Mouse (Mus musculus) granulocyte monocyte progenitor cell, adult 5-6 weeks (primary cell): ENCODE measurements around the gene Ugt2a2. TPM values are rescaled to one million over a fixed set of nuclear protein-coding genes. Genes with fewer than 3 reads are reported as not detected.
"Not testable (repeated sequence)": the region's sequence is repeated elsewhere in the genome, so short reads cannot be mapped to it uniquely, and the experiment has no call there.

Experiments
- ATAC-seq: replicated peaks from 2 replicates; pipeline ENCODE4 v1.8.0; 2016; ENCODE audit warnings: mild to moderate bottlenecking, moderate TSS enrichment, inconsistent platforms; ENCODE audit not compliant: poor library complexity, severe bottlenecking
- total RNA-seq, 2 experiments: library from RNA; stranded (forward) in 1 of 2; stranded (reverse) in 1 of 2; fragments of 200-712, 200-1000 nt in 1 of 2; fragments of >200 nt in 1 of 2; fragmentation: Nextera tagmentation in 1 of 2; gene quantifications; 2 replicates each; pipeline ENCODE4 v1.2.3; 2014 to 2017

Ugt2a2 gene
- not detected in 2 replicates for total RNA-seq (2014; fragmentation: Nextera tagmentation)
- not detected in 2 replicates for total RNA-seq (2017)

DNA sequence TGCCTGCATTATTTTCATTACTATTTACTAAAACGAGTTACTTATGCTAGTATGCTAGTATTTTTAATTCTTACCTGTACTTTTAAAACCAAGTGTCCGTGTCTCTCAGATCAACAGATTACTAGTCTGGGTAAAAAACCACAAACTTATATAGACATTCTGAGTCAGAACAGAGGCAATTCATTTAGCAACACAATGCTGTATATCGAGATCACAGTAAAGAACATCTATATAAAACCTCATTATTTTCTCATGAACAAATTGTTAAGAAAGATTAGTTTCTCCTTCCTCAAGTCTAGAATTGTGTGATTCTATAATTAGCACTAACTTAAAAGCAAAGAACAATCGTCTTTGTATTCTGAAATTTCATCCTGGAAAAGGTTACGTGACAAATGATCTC is at the start of gene Ugt2a2:
TSS of gene Ugt2a2 (minus strand) at position 101 of the 400 bp plus-strand sequence.
- no peak for ATAC-seq

DNA sequence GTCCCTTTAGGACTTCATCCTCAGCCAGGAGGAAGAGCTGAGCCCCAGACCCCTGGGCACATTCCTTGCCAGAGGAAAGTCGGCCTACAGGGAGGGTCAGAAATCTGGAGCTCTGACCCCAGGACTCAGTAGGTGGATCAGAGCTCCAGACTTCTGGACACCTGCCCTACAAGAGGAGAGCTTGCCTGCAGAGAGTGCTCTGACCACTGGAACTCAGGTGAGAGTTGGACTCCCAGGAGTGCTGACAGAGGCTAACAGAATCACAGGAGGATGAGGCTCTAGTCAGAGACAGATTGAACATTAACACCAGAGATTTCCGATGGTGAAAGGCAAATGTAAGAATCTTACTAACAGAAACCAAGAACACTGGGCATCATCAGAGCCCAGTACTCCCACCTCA is 41.5 kb upstream of the Ugt2a2 start:
- ATAC-seq, result not testable (repeated sequence)

DNA sequence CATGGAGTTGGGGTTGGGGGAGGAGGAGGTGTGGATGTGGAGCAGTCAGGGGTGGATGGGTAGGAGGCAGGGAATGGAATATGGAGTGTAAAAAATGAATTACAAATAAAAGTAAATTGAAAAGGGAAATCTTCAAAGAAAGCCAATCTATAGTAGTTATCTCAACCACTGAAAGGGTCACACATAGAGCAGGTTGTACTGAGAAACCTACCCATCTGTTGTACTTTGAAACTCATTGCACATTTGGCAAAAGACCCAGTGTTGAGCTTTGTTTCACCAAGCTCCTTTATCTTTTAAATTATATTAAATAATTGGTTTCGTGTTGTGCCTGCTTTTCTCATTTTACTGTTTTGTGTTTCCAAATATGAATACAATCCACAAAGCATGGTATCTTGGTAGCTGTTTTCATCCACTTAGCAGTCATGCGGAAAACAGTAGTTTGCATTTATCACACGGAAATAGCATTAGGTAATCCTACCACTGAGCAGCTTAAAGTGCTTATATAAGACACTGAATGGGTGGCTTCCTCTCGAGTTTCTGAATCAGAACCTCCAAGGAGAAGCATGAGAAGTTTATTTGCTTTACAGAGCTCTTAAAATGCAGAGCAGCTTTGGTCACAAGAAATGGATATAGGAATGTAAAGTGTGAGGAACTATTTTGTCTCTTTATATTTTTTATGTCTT is 23.9 kb upstream of the Ugt2a2 start:
- no peak for ATAC-seq

DNA sequence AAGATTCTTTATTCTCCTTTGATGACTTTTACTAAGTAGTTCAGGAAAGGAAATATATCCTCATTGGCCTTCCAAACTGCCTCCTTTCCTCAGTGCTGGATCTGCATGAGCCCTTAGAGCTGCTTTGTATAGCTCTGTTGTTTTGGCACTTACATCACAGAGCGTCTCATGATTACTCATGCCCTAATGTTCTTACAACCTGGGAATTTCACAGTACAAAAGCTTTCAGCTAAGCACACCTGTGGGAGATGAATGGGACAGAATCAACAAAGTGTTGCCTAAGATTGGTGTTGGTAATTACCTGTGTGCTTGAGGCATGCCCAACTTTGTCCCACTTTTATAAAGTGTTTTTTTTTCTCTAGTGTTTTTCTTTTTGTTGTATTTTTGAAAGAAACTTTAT is 20.6 kb upstream of the Ugt2a2 start:
- no peak for ATAC-seq

DNA sequence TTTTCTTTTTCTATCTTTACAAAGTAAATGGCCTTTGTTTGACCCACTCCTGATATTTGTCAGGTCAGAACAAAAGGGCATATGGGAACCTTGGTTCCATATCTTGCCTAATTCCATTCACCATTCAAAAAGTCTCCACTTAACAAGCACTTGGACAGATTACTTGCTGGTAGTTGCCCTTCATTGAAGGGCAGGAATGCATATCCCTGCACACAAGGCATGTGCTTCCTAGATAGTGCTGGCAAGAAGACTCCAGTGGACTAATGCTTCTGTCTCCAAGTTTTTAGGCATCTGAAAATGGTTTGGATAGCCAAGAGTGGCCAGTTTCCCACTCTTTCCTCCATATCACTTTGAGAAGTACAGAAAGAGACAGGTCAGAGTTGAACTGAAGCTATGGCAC is 17.3 kb upstream of the Ugt2a2 start:
- no peak for ATAC-seq

DNA sequence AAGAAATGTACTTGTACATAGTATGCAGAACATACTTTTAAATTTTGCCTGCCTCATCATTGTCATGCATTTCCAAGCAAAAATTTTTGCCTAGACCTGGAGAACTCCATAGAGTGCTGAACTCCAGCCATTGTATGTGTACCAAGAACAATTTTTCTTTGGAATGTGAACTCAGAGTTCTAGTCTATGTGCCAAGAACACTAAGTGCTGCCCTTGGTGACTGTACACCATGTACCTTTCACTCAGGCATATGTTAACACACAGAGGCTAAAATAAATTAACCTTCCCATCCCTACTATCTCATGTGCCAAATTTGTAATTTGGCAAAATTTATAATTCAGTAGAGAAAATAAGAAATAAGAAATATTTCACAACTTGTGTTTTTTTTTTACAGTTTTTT is 16.9 kb upstream of the Ugt2a2 start:
- no peak for ATAC-seq

DNA sequence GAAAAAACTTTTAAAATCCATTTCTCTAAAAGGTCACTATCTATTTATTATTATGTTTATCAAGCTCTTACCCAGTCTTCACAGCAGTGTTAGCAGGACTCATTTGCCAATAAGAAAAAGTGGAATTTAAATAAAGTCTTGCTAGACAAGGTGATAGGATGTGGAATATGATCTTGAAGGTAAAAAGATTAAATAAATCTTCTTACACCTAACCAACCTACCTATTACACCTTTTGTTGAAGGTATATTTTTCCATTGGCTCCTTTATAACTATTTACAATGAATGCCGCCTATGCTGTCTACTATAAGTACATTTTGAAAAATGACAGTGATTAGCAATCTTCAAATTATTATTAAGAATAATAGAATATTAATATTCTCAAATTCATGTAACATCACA is 8.7 kb upstream of the Ugt2a2 start, which contains the start of gene Ugt2a1:
TSS of gene Ugt2a1 (minus strand) at position 101 of the 400 bp plus-strand sequence.
- ATAC-seq, result no peak

DNA sequence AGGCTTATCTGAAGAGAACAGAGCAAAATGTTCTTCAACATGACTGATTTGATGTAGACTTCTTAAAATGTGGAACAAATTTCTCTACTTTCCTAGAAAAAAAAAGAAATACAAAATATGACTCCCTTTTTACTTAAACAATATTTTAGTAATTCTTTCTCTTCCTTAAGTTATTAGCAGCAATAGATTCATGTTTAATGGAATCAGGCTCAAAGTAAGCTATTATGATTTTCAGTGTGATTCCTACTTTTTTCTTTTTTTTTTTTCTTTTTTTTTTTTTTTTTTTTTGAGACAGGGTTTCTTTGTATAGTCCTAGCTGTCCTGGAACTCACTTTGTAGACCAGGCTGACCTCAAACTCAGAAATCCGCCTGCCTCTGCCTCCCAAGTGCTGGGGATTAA is 4.6 kb upstream of the Ugt2a2 start, which contains the start of gene Gm43638:
TSS of gene Gm43638 (minus strand) at position 101 of the 400 bp plus-strand sequence.
- ATAC-seq, result not testable (repeated sequence)

DNA sequence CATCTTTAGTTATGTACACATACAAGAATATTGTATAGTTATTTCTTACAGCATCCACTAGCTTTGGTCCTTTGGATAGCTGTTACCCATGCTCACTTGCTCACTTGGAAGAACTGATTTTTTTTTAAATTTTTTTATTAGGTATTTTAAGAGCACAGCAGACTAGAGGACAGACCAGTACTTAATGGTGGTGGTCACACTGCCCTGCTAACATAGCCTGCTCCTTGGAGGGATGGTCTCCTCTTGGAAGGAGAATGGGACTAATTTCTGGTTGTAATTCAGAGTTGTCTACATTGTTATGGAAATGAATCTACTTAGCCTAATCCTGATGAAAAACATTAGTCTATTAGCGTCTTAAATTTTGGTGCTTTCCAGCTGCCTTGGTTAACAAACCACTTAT is 23.2 kb downstream of the Ugt2a2 start:
- ATAC-seq, result no peak

DNA sequence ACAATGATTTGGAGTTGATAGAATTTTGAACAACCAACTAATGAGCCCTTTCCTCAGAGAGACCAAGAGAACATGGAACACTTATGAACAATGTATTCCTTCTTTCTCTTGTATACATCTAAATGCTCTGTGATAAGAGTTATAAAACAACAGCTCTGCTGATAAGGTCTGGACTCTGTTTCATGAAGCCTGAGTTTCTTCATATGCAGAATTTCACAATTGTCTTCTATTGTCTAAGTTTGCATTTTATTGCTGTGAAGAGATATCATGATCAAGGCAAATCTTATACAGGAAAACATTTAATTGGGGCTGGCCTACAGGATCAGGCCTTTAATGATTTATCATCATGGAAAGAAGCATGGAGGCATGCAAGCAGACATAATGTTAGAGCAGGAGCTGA is 24.4 kb downstream of the Ugt2a2 start:
- ATAC-seq, result no peak

DNA sequence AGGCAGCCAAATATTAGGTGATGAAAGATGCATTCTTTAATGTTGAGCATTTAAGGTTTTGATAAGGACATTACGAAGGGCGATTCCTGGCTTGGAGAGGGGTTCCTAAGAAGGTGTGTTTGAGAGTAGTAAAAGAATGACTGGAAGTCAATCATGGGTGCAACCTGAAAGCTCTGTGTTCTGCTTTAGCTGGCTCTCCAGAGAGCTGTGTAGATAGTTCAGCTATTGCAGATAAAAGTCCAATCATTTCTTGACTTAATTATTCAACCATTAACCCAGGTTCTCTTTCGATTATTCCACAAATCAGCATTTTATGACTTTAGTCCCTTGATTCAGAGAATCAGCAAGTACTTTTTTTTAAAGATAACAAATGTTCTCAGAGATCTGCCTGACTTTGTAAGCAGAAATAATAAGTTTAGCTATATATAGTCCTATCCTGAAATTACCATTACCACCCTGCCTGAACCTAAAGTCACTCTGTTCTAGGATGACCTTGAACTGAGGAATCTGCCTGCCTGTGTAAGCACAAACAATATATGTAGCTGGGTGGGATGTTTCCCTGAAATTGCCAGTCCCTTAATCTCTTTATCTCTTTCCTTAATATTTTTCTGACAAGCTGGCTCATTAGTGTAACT is 25.7 kb downstream of the Ugt2a2 start:
- ATAC-seq, result no peak

DNA sequence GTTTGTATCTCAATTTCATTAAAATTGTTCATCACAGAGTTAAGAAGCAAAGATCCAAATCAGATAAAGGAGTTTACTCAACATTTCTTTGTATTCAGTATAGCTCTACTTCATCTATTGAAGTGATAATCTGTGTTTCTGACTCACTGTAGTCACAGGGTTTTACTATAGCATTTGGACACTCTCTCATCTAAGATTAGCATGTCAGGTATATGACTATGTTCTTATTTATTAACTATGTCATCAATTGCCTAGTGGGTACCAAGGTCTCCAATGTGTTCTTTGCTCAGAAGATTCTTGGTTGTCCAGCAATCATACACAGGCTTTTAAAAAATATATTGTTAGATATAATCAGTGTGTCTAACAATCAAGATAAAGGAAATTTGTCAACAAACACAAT is 26.5 kb downstream of the Ugt2a2 start:
- ATAC-seq, result no peak

DNA sequence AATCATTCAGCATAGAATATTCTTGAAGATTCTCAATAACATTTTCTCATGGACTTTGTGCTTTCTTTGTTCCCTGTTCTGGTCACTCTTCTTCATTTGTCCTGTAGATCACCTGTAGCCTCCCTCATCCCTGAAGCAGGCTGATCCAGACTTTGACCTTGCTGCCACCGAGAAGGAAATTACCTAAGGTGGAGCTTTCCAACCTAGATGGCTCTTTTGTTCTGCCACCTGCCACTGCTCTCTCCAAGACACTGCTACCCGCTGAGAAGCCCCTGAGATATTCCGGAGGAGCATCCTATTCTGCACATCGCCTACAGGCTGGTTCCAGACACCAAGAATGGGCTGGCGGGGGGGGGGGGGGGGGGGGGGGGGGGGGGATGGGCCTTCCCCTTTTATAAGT is 29.5 kb downstream of the Ugt2a2 start:
- not testable (repeated sequence) for ATAC-seq

DNA sequence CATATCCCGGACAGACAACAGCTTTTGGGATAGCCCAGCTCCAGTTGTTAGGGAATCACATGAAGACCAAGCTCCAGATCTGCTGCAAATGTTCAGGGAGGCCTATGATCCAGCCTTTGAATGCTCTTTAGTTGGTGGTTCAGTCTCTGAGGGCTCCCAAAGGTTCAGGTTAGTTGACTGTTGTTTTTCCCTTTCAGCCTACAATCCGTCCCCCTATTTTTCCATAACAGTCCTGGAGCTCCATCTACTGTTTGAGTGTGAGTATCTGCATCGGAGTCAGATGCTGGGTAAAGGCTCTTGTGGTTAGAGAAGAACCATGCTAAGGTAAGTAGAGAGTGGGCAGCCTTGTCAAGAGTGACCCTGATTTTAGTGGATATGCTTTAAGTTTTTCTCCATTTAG is 45.8 kb downstream of the Ugt2a2 start:
- no peak for ATAC-seq

DNA sequence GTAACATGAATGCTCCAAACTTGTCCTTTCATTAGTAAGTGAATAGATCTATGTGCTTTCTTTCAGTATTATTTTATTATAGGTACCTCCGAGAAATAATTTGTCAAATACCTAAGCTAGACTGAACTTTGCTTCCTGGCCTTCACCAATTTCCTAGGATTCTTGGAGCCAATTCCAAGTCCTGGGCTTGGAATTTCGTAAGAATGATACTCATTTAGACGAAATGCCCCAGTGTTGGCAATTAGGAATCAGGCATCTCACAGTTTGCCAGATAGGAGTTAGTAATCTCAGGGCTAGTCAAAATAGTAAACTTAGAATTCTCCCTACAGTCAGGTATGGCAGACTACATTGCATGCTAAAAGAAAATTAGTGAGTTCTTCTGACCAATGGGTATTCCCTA is 56.4 kb downstream of the Ugt2a2 start:
- ATAC-seq, result no peak

DNA sequence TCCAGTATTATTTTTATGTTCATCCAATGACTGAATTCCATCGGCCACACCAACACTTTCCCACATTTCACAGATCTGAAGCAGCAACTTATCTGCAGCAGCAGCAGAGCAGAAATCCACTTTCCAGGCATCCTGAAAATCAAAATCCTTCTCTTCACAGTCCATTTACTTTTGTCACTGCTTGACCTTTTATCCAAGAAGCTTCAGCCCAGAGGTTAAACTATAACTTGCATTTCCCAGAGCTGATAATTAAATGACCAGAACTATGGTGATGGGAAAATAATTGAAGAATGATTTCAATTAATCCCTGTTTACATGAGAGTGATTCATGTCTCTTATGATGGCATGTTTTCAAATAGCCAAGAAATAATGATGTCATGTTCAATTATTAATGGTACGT is 58.0 kb downstream of the Ugt2a2 start, which contains the start of gene Ugt2b38:
TSS of gene Ugt2b38 (minus strand) at position 163 of the 400 bp plus-strand sequence.
- not testable (repeated sequence) for ATAC-seq

Other genes starting within 250 kb of the Ugt2a2 start
- gene Ugt2b37, start 227.5 kb downstream of the Ugt2a2 start, total RNA-seq (2014; fragmentation: Nextera tagmentation), result not detected in 2 replicates
- not detected in 2 replicates for gene Ugt2b37, start 227.5 kb downstream of the Ugt2a2 start, total RNA-seq (2017)
- not detected in 2 replicates for gene Ugt2a3, start 145.1 kb downstream of the Ugt2a2 start, total RNA-seq (2014; fragmentation: Nextera tagmentation)
- not detected in 2 replicates for gene Ugt2a3, start 145.1 kb downstream of the Ugt2a2 start, total RNA-seq (2017)
- not detected in 2 replicates for gene Ugt2b38, start 58.1 kb downstream of the Ugt2a2 start, total RNA-seq (2014; fragmentation: Nextera tagmentation)
- gene Ugt2b38, start 58.1 kb downstream of the Ugt2a2 start, total RNA-seq (2017), result not detected in 2 replicates
- gene Gm43638, start 4.5 kb upstream of the Ugt2a2 start, total RNA-seq (2014; fragmentation: Nextera tagmentation), result not detected in 2 replicates
- not detected in 2 replicates for gene Gm43638, start 4.5 kb upstream of the Ugt2a2 start, total RNA-seq (2017)
- gene Ugt2a1, start 8.6 kb upstream of the Ugt2a2 start, total RNA-seq (2014; fragmentation: Nextera tagmentation), result not detected in 2 replicates
- gene Ugt2a1, start 8.6 kb upstream of the Ugt2a2 start, total RNA-seq (2017), result not detected in 2 replicates
- gene Sult1b1, start 55.9 kb upstream of the Ugt2a2 start, total RNA-seq (2014; fragmentation: Nextera tagmentation), result not detected in 2 replicates
- not detected in 2 replicates for gene Sult1b1, start 55.9 kb upstream of the Ugt2a2 start, total RNA-seq (2017)
- gene Sult1d1, start 86.8 kb upstream of the Ugt2a2 start, total RNA-seq (2014; fragmentation: Nextera tagmentation), result not detected in 2 replicates
- gene Sult1d1, start 86.8 kb upstream of the Ugt2a2 start, total RNA-seq (2017), result not detected in 2 replicates
- gene Sult1e1, start 109.3 kb upstream of the Ugt2a2 start, total RNA-seq (2014; fragmentation: Nextera tagmentation), result not detected in 2 replicates
- not detected in 2 replicates for gene Sult1e1, start 109.3 kb upstream of the Ugt2a2 start, total RNA-seq (2017)
- not detected in 2 replicates for gene Csn1s1, start 183.9 kb upstream of the Ugt2a2 start, total RNA-seq (2014; fragmentation: Nextera tagmentation)
- gene Csn1s1, start 183.9 kb upstream of the Ugt2a2 start, total RNA-seq (2017), result not detected in 2 replicates
- gene Csn2, start 217.4 kb upstream of the Ugt2a2 start, total RNA-seq (2014; fragmentation: Nextera tagmentation), result not detected in 2 replicates
- gene Csn2, start 217.4 kb upstream of the Ugt2a2 start, total RNA-seq (2017), result not detected in 2 replicates